Mouse (Mus musculus) layer of hippocampus, adult 11-12 months (tissue): ENCODE measurements at regions not wholly inside any gene's neighbourhood (a gene's known extent, or its start where the extent isn't known, plus 50 kb on each side); places are given as distances from the start of the nearest gene placed in this dataset.

Experiments used
- DNase-seq: peaks from one replicate; pipeline ENCODE4 v3.0.0; 2022; ENCODE audit warnings: low spot score

DNA sequence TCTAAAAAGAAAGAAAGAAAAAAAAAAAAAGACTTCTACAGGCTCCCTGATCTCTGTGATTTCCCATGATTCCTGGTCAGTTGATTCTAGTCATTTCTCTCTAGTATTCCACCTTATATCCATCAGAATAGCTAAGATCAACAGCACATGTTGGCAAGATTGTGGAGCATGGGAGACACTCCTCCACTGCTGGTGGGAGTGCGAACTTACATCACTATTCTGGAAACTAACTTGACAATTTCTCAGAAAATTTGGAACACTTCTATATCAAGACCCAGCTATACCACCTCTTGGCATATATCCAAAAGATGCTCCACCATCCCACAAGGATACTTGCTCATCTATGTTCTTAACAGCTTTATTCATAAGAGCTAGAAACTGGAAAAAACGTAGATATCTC is 3266.0 kb upstream of the Lrrc6 start:
- no peak for DNase-seq

DNA sequence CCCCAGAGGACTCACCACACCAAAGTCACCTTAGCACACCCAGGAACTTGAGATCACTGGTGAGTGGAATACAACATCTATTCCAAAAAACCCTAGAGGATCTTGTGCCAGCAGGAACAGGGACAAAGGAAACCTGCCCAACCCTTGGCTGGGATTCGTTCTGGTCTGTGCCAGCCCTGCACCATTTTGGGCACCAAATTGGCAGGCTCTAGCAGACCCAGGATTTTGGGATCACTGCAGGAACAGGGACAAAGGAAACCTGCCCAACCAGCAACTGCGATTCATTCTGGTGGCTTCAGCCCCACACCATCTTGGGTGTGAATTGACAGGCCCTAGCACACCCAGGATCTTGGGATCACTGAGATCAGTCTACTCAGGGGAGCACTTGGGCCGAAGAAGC is 3251.9 kb upstream of the Lrrc6 start:
- DNase-seq = no peak

DNA sequence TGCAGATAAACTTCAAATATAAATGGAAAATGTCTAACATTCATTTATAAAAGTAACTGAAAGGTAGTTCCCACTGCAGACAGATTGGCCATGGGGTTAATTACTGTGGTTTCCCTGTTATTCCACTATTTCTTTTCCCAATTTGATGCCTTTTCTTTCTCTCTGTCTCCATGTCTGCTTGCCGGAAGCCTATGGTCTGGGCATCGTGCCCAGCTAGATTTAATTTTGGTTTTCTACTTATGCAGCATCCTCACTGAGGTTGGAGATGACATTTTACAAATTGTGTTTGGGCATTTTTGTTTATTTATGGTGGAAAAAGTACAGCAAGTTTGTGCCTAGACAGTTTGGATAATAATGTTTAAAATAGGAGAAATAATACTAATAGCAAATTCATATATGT is 3214.0 kb upstream of the Lrrc6 start:
- peak; percentile 62 for DNase-seq

DNA sequence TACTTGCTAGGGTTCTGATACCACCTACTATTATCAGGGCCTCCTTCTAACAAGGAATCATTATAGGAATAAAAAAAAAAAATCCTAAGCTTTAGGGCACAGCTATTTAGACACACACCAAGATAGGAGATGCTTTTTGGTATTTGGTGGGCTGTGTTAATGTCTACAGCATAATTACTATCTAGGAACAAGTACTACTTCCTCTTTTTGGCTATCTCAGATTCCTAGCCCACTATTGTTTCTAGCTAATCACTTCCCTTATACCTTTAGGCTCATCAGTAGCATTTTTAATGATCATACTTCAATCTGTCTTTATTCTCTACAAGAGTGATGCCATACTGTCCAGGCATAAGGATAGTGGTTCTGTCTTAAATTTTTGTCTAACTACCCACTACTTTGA is 3213.2 kb upstream of the Lrrc6 start:
- DNase-seq = no peak

DNA sequence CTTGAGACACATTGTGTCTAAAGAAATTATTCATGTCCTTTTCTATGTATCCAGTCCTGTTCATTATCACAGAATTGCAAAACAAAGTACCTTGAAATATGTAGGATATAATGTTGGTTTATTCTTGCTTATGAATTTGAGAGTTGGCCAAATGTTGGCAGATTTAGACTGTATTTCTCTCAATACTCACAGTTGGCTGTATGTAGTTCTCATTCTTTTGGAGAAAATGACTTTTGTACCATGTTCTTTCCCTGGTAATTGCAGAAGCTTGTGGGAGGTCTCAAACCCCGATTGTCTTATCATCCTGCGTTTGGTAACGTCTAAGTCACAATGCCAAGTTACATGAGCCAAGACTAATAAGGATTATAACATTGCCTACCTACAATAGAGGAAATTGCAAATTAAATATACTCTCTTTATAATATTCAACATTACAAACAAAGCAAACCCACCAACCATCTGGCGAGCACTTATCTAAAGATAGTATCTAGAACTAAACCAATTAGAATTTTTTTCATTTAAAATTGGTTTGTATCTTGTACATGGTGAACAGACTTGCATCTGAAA is 3195.0 kb upstream of the Lrrc6 start:
- peak; percentile 41 for DNase-seq

DNA sequence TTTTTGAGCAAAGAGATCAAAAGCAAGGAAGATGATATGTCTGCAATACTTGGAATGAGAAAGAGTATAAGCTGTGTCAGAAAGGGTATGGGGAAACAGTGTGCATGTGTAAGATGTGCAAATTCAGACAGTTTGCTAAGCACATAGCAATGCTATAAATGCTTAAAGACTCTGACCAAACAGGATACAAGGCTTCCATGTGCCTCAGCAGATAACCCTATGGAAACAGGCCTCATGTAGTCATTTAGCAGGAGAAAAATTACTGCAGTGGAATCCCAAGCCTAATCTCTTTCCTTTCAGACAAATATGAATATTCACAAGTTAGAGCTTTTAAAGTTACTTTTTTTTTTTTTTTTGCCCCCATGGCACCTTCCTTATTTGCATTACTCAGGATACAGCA is 3189.8 kb upstream of the Lrrc6 start:
- no peak for DNase-seq
